Mouse (Mus musculus) olfactory bulb, adult 2 months (tissue): ENCODE data around the gene Gm2956. TPM values are rescaled to one million over a fixed set of nuclear protein-coding genes. Genes with fewer than 3 reads are reported as not detected.
"Not testable (repeated sequence)": the region's sequence is repeated elsewhere in the genome, so short reads cannot be mapped to it uniquely, and the experiment has no call there.

Experiments used
- H3K27ac ChIP-seq: fragments of 200-500 bp; 2 replicates; pipeline ENCODE4 v1.5.1; 2012; ENCODE audit warnings: low read depth, low read length; ENCODE audit not compliant: insufficient read depth
- H3K4me1 ChIP-seq: fragments of 200-500 bp; 2 replicates; pipeline ENCODE4 v1.6.1; 2012; ENCODE audit warnings: low read length; ENCODE audit not compliant: control insufficient read depth, insufficient read depth
- H3K4me3 ChIP-seq: fragments of 200-500 bp; 2 replicates; pipeline ENCODE4 v1.5.1; 2012; ENCODE audit warnings: mild to moderate bottlenecking, low read depth, low read length, moderate library complexity; ENCODE audit not compliant: insufficient read depth
- WGBS: fragments of 180-500 bp; shearing (Covaris S2); methylation state at CpG from one replicate; pipeline ENCODE4 v1.1.7; 2018; 5-methylcytosine and 5-hydroxymethylcytosine counted together
- polyA plus RNA-seq: library from polyadenylated mRNA; stranded (reverse); fragments of >200 nt; gene quantifications from 2 replicates; pipeline ENCODE4 v1.2.4, GENCODE M21; 2012; ENCODE audit warnings: low replicate concordance; ENCODE audit not compliant: missing spikeins, insufficient read depth, insufficient read length

The Gm2956 gene
- polyA plus RNA-seq, result not detected in 2 replicates

DNA sequence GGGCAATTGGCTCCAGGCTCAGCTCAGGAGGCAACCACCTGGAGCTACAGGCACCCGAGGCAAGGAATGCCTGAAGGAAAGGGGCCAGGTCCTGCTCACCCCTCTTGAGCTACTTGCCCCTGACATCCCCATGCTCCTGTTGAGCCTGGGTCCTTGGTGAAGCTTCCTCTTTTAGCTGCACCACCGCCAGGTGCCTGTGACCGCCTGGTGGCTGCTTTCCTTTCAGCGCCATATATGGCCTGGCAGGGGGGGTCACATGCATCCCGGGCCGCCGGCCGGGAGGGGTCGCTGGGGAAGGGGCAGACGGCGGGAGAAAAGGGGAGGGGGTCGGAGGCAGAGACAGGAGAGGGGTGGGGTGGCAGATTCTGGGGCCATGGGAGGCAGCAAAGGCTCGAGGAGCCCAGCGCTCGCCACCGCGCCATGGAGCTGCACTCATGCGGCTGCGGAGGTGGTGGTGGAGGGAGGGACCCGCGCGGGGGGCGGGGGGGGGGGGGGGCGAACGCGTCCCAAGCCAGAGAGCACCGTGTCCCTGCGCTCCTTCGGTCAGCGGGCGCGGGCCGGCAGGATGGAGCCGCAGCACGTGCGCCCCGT is at the start of gene Gm2956:
Gm2956 (plus strand) TSS at position 541 of the 591 bp plus-strand sequence.
- not testable (repeated sequence) for H3K4me1 ChIP-seq, H3K27ac ChIP-seq
- peak within 1 kb of the TSS; percentile 43 for H3K4me3 ChIP-seq
- WGBS, result 2% methylated on average over 12 of the region's 37 CpGs

DNA sequence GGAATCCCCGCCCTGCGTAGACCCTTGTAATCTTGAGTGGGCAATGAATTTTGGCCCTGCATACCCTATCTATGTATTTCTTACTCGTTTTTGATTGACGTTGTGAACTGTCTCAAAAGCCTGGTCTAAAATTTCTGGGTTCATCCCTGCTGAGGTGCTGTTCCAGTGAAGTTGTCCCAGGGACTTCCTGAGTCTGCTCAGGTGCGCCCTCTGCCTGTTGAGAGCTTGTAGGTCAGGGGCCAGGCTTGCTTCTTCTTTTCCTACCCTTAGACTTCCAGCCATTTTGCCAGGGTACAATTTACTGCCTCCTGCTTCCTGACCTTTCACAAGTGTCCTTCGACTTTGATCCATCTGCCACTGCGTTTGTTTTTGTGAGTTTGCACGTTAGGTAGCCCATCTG is 979 bp downstream of the Gm2956 start:
- not testable (repeated sequence) for H3K4me3 ChIP-seq, H3K4me1 ChIP-seq, H3K27ac ChIP-seq
- WGBS, result 4% methylated on average over 6 of the region's 8 CpGs

DNA sequence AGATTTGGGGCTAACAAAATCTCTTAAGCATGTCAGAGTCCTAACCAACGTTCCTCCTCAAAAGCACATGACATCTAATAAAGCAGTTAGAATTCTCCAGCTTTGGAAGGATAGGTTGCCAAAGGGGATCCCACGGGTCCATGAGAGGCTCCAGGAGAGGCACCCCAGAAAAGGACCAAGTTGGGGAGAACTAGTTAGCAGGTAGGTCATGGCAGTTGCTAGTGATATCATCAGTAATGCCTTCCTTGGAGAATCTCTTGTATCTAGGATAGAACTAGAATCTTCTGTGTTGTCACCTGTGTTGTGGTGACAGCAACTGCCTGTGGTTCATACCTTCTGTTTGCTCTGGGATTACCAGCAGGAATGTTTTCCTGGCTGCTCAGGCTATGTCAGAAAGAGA is 62.4 kb downstream of the Gm2956 start, which contains the start of gene Gm10413:
Gm10413 (plus strand) TSS at position 301 of the 400 bp plus-strand sequence.
- WGBS, result no CpG with 5 or more reads among the region's 2 CpGs
- H3K4me3 ChIP-seq, H3K27ac ChIP-seq, H3K4me1 ChIP-seq: not testable (repeated sequence)

Other genes starting within 250 kb of the Gm2956 start
- not detected in 2 replicates for gene Gm10340, start 198.6 kb upstream of the Gm2956 start, polyA plus RNA-seq
- gene Gm5795, start 144.4 kb upstream of the Gm2956 start, polyA plus RNA-seq, result not detected in 2 replicates
- not detected in 2 replicates for gene D830030K20Rik, start 124.1 kb upstream of the Gm2956 start, polyA plus RNA-seq
- not detected in 2 replicates for gene Gm10413, start 62.5 kb downstream of the Gm2956 start, polyA plus RNA-seq
- gene Gm10409, start 80.0 kb downstream of the Gm2956 start, polyA plus RNA-seq, result not detected in 2 replicates
- not detected in 2 replicates for gene Gm3005, start 95.5 kb downstream of the Gm2956 start, polyA plus RNA-seq
- gene Gm10408, start 116.8 kb downstream of the Gm2956 start, polyA plus RNA-seq, result not detected in 2 replicates